Mouse (Mus musculus): ENCODE data around the gene Dhx37. TPM values are rescaled to one million over a fixed set of nuclear protein-coding genes. Genes with fewer than 3 reads are reported as not detected.
A peak's percentile ranks its signal among the peaks of the same experiment; 100 is the strongest.

The Dhx37 gene
- total and polyA plus RNA-seq, 3 experiments: 11.1 to 15.7 (median 12.4) TPM

DNA sequence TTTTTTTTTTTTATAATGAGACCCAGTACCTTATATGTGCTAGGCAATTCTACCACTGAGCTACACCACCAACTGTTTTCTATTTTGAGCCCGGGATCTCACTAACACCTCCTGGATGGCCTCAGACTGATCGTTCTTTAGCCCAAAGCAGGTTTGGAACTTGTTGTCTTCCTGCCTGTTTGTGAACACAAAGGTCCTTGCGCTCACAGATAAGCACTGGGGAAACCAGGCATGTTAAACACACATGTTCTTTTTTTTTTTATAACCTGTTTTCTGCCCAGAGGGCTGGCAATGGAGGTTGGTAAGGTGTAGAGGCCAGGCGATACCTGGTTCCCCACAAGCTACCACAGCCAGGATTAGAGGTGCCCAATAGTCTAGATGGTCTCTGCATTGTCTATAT, 14.7 kb upstream of the Dhx37 start:
- intact Hi-C loops (cut with DNase I): no loop called here
- H3K79me2 ChIP-seq (replicated peaks; ENCODE audit: control insufficient read depth, insufficient read depth, low read length): no peaks in the 10 kb centered on the region
- H3K4me3 ChIP-seq: no peak overlapping the region
- no peak for TF ChIP-seq POLR2A (IDR thresholded peaks at IDR 0.05; ENCODE audit: insufficient read depth, low read depth, low read length)
- TF ChIP-seq EP300 (IDR thresholded peaks at IDR 0.05; ENCODE audit: insufficient read depth, low read depth, low read length): no peak
- TF ChIP-seq CTCF (IDR thresholded peaks at IDR 0.05): no peak
- H3K4me1 ChIP-seq (ENCODE audit: control insufficient read depth, insufficient read depth, low read length): no peaks in the 10 kb centered on the region; the same call in 1 of the 2 replicates
- no peaks in the 10 kb centered on the region for H3K36me3 ChIP-seq (ENCODE audit: control insufficient read depth, insufficient read depth, low read length)
- peak overlapping the region; percentile 73 for H3K27ac ChIP-seq
- H3K27me3 ChIP-seq (ENCODE audit: control insufficient read depth, insufficient read depth, low read length): no peaks in the 10 kb centered on the region
- 72% methylated on average over 4 of the region's 4 CpGs for WGBS
- no peak for DNase-seq
- no peak overlapping the region for H3K9ac ChIP-seq (ENCODE audit: low read depth, low read length)

GRCm38 (mm10) chr5:125448026-125448425, 14.1 kb upstream of the Dhx37 start:
- H3K4me1 ChIP-seq (ENCODE audit: control insufficient read depth, insufficient read depth, low read length): no peaks in the 10 kb centered on the region; the same call in 1 of the 2 replicates
- WGBS: 61% methylated on average over 3 of the region's 3 CpGs
- H3K27me3 ChIP-seq (ENCODE audit: control insufficient read depth, insufficient read depth, low read length): no peaks in the 10 kb centered on the region
- no peak overlapping the region for H3K9ac ChIP-seq (ENCODE audit: low read depth, low read length)
- H3K79me2 ChIP-seq (replicated peaks; ENCODE audit: control insufficient read depth, insufficient read depth, low read length): no peaks in the 10 kb centered on the region
- DNase-seq: peak in 1 of 2 experiments; percentile 75
- intact Hi-C loops (cut with DNase I): no loop called here
- H3K4me3 ChIP-seq: no peak overlapping the region
- peak overlapping the region; percentile 73 for H3K27ac ChIP-seq
- TF ChIP-seq EP300 (IDR thresholded peaks at IDR 0.05; ENCODE audit: insufficient read depth, low read depth, low read length) (peak; percentile 72), CTCF (IDR thresholded peaks at IDR 0.05) (no peak), POLR2A (IDR thresholded peaks at IDR 0.05; ENCODE audit: insufficient read depth, low read depth, low read length) (no peak)
- no peaks in the 10 kb centered on the region for H3K36me3 ChIP-seq (ENCODE audit: control insufficient read depth, insufficient read depth, low read length)

- Histone ChIP-seq H3K9ac (ENCODE audit: low read depth, low read length) (no peak overlapping the region), H3K27me3 (ENCODE audit: control insufficient read depth, insufficient read depth, low read length) (no peaks in the 10 kb centered on the region), H3K36me3 (ENCODE audit: control insufficient read depth, insufficient read depth, low read length) (no peaks in the 10 kb centered on the region), H3K27ac (no peak overlapping the region), H3K4me3 (no peak overlapping the region), H3K4me1 (ENCODE audit: control insufficient read depth, insufficient read depth, low read length) (no peaks in the 10 kb centered on the region; the same call in 1 of the 2 replicates), H3K79me2 (replicated peaks; ENCODE audit: control insufficient read depth, insufficient read depth, low read length) (no peaks in the 10 kb centered on the region)
- WGBS: 72% methylated on average over 7 of the region's 7 CpGs
- DNase-seq: no peak
- intact Hi-C loops (cut with DNase I): no loop called here
- no peak for TF ChIP-seq EP300 (IDR thresholded peaks at IDR 0.05; ENCODE audit: insufficient read depth, low read depth, low read length)
- no peak for TF ChIP-seq POLR2A (IDR thresholded peaks at IDR 0.05; ENCODE audit: insufficient read depth, low read depth, low read length)
- no peak for TF ChIP-seq CTCF (IDR thresholded peaks at IDR 0.05)
Measured at GRCm38 (mm10) chr5:125446344-125446743, 12.4 kb upstream of the Dhx37 start.

GRCm38 (mm10) chr5:125444554-125444953, 10.6 kb upstream of the Dhx37 start:
- no peak overlapping the region for H3K4me3 ChIP-seq
- no peak overlapping the region for H3K27ac ChIP-seq
- H3K9ac ChIP-seq (ENCODE audit: low read depth, low read length): no peak overlapping the region
- no peak for TF ChIP-seq POLR2A (IDR thresholded peaks at IDR 0.05; ENCODE audit: insufficient read depth, low read depth, low read length)
- no peak for TF ChIP-seq EP300 (IDR thresholded peaks at IDR 0.05; ENCODE audit: insufficient read depth, low read depth, low read length)
- TF ChIP-seq CTCF (IDR thresholded peaks at IDR 0.05): no peak
- intact Hi-C loops (cut with DNase I): no loop called here
- no peak for DNase-seq
- no peaks in the 10 kb centered on the region for H3K36me3 ChIP-seq (ENCODE audit: control insufficient read depth, insufficient read depth, low read length)
- no peaks in the 10 kb centered on the region for H3K27me3 ChIP-seq (ENCODE audit: control insufficient read depth, insufficient read depth, low read length)
- H3K4me1 ChIP-seq (ENCODE audit: control insufficient read depth, insufficient read depth, low read length): no peaks in the 10 kb centered on the region; the same call in 1 of the 2 replicates
- WGBS: 89% methylated on average over 4 of the region's 4 CpGs
- H3K79me2 ChIP-seq (replicated peaks; ENCODE audit: control insufficient read depth, insufficient read depth, low read length): no peaks in the 10 kb centered on the region

DNA sequence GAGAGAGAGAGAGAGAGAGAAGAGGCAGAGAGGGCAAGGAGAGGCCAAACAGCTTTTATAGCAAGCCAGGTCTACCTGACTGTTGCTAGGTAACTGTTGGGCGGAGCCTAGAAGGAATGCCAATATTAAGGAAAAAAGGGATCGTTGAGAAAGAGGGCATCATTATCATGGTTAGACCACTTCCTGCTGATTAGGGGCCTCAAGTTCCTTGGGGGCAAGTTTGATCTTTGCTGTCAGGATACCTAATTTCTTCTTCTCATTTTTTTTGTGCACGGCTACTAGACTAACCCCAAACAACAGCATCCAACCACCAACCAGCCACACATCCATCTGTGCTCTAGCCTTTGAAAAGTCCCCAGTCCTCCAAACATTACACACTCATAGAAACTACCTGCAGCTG, 10.0 kb upstream of the Dhx37 start:
- DNase-seq: no peak
- Histone ChIP-seq H3K27ac (no peak overlapping the region), H3K27me3 (ENCODE audit: control insufficient read depth, insufficient read depth, low read length) (no peaks in the 10 kb centered on the region), H3K36me3 (ENCODE audit: control insufficient read depth, insufficient read depth, low read length) (no peaks in the 10 kb centered on the region), H3K9ac (ENCODE audit: low read depth, low read length) (no peak overlapping the region), H3K4me1 (ENCODE audit: control insufficient read depth, insufficient read depth, low read length) (no peaks in the 10 kb centered on the region; the same call in 1 of the 2 replicates), H3K4me3 (no peak overlapping the region), H3K79me2 (replicated peaks; ENCODE audit: control insufficient read depth, insufficient read depth, low read length) (no peaks in the 10 kb centered on the region)
- WGBS: 80% methylated on average over 3 of the region's 3 CpGs
- no peak for TF ChIP-seq EP300 (IDR thresholded peaks at IDR 0.05; ENCODE audit: insufficient read depth, low read depth, low read length)
- no peak for TF ChIP-seq CTCF (IDR thresholded peaks at IDR 0.05)
- TF ChIP-seq POLR2A (IDR thresholded peaks at IDR 0.05; ENCODE audit: insufficient read depth, low read depth, low read length): no peak
- intact Hi-C loops (cut with DNase I): no loop called here

DNA sequence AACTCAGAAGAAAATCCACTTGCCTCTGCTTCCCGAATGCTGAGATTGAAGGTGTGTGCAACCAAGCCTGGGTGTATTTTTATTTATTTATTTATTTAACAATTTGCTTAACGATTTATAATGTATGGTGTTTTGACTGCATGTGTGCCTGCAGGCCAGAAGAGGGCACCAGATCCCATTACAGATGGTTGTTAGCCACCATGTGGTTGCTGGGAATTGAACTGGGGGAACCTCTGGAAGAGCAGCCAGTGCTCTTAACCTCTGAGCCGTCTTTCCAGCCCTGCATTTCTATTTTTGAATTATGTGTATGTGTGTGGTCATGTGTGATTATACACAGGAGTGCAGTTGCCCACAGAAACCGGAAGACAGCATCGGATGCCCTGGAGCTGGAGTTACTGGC, 9.4 kb upstream of the Dhx37 start:
- no peak overlapping the region for H3K9ac ChIP-seq (ENCODE audit: low read depth, low read length)
- no peaks in the 10 kb centered on the region for H3K27me3 ChIP-seq (ENCODE audit: control insufficient read depth, insufficient read depth, low read length)
- H3K36me3 ChIP-seq (ENCODE audit: control insufficient read depth, insufficient read depth, low read length): no peaks in the 10 kb centered on the region
- no peak overlapping the region for H3K27ac ChIP-seq
- intact Hi-C loops (cut with DNase I): no loop called here
- no peak for DNase-seq
- 81% methylated on average over 5 of the region's 5 CpGs for WGBS
- TF ChIP-seq EP300 (IDR thresholded peaks at IDR 0.05; ENCODE audit: insufficient read depth, low read depth, low read length) (no peak), CTCF (IDR thresholded peaks at IDR 0.05) (peak; percentile 54)
- no peaks in the 10 kb centered on the region; the same call in 1 of the 2 replicates for H3K4me1 ChIP-seq (ENCODE audit: control insufficient read depth, insufficient read depth, low read length)
- H3K4me3 ChIP-seq: no peak overlapping the region
- H3K79me2 ChIP-seq (replicated peaks; ENCODE audit: control insufficient read depth, insufficient read depth, low read length): no peaks in the 10 kb centered on the region
